Mouse (Mus musculus) liver, postnatal 0 days (tissue): Measurements from ENCODE around the gene C1qtnf7.

Experiments used
- CTCF ChIP-seq: sonication (generic); IDR thresholded peaks from 2 replicates; pipeline ENCODE4 v1.5.1; 2016; ENCODE audit warnings: antibody characterized with exemption, low read depth
- EP300 ChIP-seq: IDR thresholded peaks from 2 replicates; pipeline ENCODE4 v1.6.1; 2016; ENCODE audit warnings: antibody characterized with exemption, low read depth, mild to moderate bottlenecking

GRCm38 (mm10) chr5:43588791-43589439 lies 73.6 kb downstream of the C1qtnf7 start:
- no peak for TF ChIP-seq CTCF
- no peak for TF ChIP-seq EP300
